Mouse (Mus musculus) hindbrain, embryonic 10.5 days (tissue): ENCODE data around the gene Fuca2. TPM values are rescaled to one million over a fixed set of nuclear protein-coding genes. Genes with fewer than 3 reads are reported as not detected.
"Not testable (repeated sequence)": the region's sequence is repeated elsewhere in the genome, so short reads cannot be mapped to it uniquely, and the experiment has no call there.

ENCODE experiments used
- DNase-seq: peaks from one replicate; pipeline ENCODE4 v3.0.0-alpha.2; 2017; ENCODE audit warnings: low spot score
- H3K27ac ChIP-seq: fragments of 300-500 bp; sonication (generic); 2 replicates; pipeline ENCODE4 v1.5.1; 2016; ENCODE audit warnings: mild to moderate bottlenecking, moderate library complexity
- H3K27me3 ChIP-seq: fragments of 300-500 bp; sonication (generic); 2 replicates; pipeline ENCODE4 v1.6.1; 2016; ENCODE audit warnings: mild to moderate bottlenecking; ENCODE audit not compliant: poor library complexity, insufficient read depth, severe bottlenecking
- H3K36me3 ChIP-seq: fragments of 300-500 bp; sonication (generic); 2 replicates; pipeline ENCODE4 v1.6.1; 2016; ENCODE audit warnings: mild to moderate bottlenecking, moderate library complexity
- H3K4me1 ChIP-seq: fragments of 300-500 bp; sonication (generic); replicated peaks from 2 replicates; pipeline ENCODE4 v1.6.1; 2016; ENCODE audit warnings: mild to moderate bottlenecking
- H3K4me3 ChIP-seq: fragments of 300-500 bp; sonication (generic); 2 replicates; pipeline ENCODE4 v1.5.1; 2016; ENCODE audit warnings: mild to moderate bottlenecking, moderate library complexity
- H3K9me3 ChIP-seq: fragments of 300-500 bp; sonication (generic); 2 replicates; pipeline ENCODE4 v1.6.1; 2016; ENCODE audit warnings: mild to moderate bottlenecking, moderate library complexity
- WGBS: fragments of 180-500 bp; shearing (Covaris S2); methylation state at CpG from one replicate; pipeline ENCODE4 v1.1.7; 2016; 5-methylcytosine and 5-hydroxymethylcytosine counted together
- polyA plus RNA-seq: library from polyadenylated mRNA; unstranded; fragments of >200 nt; fragmentation: Nextera tagmentation; extraction: Ambion mirVana; gene quantifications from 2 replicates; pipeline ENCODE4 v1.2.1, GENCODE M21; 2016

The Fuca2 gene
- polyA plus RNA-seq, 1 experiment from 2014 or later = 23.4 TPM

DNA sequence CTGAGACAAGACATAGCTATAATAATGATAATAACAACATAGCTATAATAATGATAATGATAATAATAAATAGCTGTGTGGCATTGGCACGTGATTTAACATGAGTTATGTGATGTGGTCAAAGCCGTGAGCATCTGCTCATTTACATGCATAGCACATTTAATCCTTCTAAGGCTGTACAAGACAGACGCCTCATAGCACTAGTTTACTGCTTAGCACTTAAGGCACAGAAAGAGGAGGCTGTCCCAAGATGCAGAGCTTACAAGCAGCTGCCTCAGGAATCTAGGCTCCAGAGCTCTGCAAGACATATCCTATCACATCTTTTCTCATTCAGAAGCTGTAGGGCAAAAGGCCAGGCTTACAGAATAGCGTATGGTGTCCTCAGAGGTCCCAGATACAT, 13.4 kb upstream of the Fuca2 start:
- H3K27me3 ChIP-seq = no peaks in the 10 kb centered on the region
- H3K4me3 ChIP-seq = no peak overlapping the region
- no peaks in the 10 kb centered on the region for H3K36me3 ChIP-seq
- 80% methylated on average over 4 of the region's 4 CpGs for WGBS
- DNase-seq = no peak
- H3K9me3 ChIP-seq = no peaks in the 10 kb centered on the region
- no peaks in the 10 kb centered on the region for H3K4me1 ChIP-seq
- H3K27ac ChIP-seq = no peak overlapping the region

- WGBS = 86% methylated on average over 6 of the region's 6 CpGs
- Histone ChIP-seq H3K9me3 (no peaks in the 10 kb centered on the region), H3K4me1 (no peaks in the 10 kb centered on the region), H3K36me3 (no peaks in the 10 kb centered on the region), H3K27ac (no peak overlapping the region), H3K27me3 (no peaks in the 10 kb centered on the region), H3K4me3 (no peak overlapping the region)
- no peak for DNase-seq
Observed at GRCm38 (mm10) chr10:13489671-13490070, 9.7 kb upstream of the Fuca2 start.

DNA sequence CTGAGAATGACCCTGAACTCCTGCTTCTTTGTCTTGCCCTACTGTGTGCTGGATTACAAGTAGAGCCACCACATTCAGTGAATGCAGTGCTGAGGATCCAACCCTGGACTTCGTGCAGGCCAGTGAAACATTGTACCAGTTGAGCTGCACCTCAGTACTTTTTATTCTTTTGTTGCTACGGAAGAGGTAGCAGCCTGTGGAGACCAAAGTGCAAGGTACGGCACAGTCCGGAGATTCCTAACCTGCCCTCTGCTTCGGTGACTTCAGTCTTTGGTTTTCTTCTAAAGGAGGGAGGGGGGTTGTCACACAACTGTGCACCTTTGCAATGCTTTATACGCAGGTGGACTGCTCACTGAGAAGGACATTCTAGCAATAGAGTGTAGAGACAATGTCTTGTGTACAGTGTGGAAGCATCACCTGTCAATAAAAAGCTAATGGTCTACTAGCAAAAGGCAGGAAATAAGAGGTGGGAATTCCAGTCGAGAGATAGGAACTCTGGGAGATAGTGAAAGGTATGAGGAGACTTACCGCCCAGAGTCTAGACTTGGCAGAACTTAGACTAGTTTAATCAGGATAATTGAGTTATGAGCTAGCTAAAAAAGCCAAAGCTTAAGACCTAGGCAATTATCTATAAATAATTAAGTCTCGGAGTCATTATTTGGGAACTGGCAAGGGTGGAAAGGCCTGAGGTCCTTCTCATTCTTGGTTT, 5.2 kb upstream of the Fuca2 start:
- no peaks in the 10 kb centered on the region for H3K9me3 ChIP-seq
- H3K4me3 ChIP-seq = no peak overlapping the region
- no peak for DNase-seq
- H3K27me3 ChIP-seq = peaks cover under 1% of the 10 kb centered on the region
- no peaks in the 10 kb centered on the region for H3K4me1 ChIP-seq
- WGBS = 89% methylated on average over 9 of the region's 9 CpGs
- no peak overlapping the region for H3K27ac ChIP-seq
- H3K36me3 ChIP-seq = no peaks in the 10 kb centered on the region

- Histone ChIP-seq H3K27ac (no peak overlapping the region), H3K27me3 (peaks cover 4% of the 10 kb centered on the region), H3K36me3 (no peaks in the 10 kb centered on the region), H3K4me1 (peaks cover 10% of the 10 kb centered on the region; the same call in 1 of the 2 replicates), H3K4me3 (no peak overlapping the region), H3K9me3 (no peaks in the 10 kb centered on the region)
- 93% methylated on average over 3 of the region's 3 CpGs for WGBS
- DNase-seq = no peak
Observed at GRCm38 (mm10) chr10:13496315-13496714, 3.0 kb upstream of the Fuca2 start.

DNA sequence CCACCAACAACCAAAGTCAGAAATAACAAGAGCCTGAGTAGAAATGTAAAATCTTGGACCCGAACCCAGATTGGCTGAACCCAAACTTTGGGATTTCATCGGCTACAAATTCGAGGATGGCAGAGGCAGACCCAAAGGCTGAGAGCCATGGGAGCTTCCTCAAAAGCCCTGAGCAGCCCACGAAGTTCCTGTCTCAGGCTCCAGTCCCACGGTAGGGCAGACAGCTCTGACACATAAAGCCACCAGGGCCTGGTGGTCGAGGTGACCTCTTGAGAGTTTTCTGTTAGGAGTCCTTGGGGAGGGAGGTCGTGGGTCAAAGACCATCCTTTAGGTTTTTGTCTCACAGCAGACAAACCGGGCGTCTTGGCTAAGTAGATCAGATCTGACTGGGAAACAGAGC, 1.1 kb downstream of the Fuca2 start:
- DNase-seq = no peak
- WGBS = 43% methylated on average over 9 of the region's 9 CpGs
- Histone ChIP-seq H3K36me3 (0 out of 2 replicates have a peak, but pooled peaks cover 4% of the 10 kb centered on the region), H3K4me1 (peaks cover 13% of the 10 kb centered on the region; the same call in 1 of the 2 replicates), H3K4me3 (peak overlapping the region; percentile 68), H3K27me3 (peaks cover 4% of the 10 kb centered on the region), H3K9me3 (no peaks in the 10 kb centered on the region), H3K27ac (peak overlapping the region; percentile 83)

DNA sequence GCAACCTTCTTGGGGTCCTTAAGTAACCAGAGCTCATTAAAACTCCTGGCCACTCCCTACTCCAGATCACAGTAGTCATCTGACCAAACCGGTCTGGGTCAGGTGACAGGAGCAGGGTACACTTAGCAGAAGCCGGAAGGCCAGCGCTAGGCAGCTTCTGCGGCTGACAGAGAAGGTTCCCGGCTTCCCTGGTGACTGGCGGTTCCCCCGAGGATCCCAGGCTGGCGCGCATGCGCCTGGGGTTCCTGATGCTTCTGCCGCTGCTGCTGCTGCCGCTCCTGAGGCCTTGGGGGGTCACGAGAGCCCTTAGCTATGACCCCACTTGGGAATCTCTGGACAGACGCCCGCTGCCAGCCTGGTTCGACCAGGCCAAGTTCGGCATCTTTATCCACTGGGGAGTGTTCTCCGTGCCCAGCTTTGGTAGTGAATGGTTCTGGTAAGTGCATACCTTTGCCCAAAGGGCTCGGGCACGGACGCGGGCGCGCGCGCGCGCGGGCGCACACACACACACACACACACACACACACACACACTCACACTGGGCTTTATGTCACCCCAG, 1.7 kb downstream of the Fuca2 start:
- H3K9me3 ChIP-seq = no peaks in the 10 kb centered on the region
- WGBS = under 1% methylated on average over 30 of the region's 30 CpGs
- peak overlapping the region; percentile 68 for H3K4me3 ChIP-seq
- 0 out of 2 replicates have a peak, but pooled peaks cover 4% of the 10 kb centered on the region for H3K36me3 ChIP-seq
- H3K4me1 ChIP-seq = peaks cover 13% of the 10 kb centered on the region; the same call in 1 of the 2 replicates
- DNase-seq = peak; percentile 84
- H3K27ac ChIP-seq = peak overlapping the region; percentile 83
- peaks cover 4% of the 10 kb centered on the region for H3K27me3 ChIP-seq

DNA sequence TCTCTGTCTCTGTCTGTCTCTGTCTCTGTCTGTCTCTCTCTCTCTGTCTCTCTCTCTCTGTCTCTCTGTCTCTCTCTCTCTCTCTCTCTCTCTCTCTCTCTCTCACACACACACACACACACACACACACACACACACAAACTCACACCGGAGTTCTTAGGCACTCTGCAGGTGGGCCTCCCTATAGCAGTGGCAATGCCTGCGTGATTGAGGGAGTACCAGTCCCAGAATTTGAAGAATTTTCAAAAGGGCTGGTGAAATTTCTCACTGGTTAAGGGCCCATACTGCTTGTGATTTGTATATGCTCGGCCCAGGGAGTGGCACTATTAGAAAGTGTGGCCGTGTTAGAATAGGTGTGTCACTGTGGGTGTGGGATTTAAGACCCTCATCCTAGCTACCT, 2.2 kb downstream of the Fuca2 start:
- H3K27me3 ChIP-seq, DNase-seq, H3K9me3 ChIP-seq, H3K36me3 ChIP-seq: not testable (repeated sequence)
- H3K4me3 ChIP-seq = peak overlapping the region; percentile 68
- 60% methylated on average over 4 of the region's 4 CpGs for WGBS
- H3K4me1 ChIP-seq = peaks cover 13% of the 10 kb centered on the region; the same call in 1 of the 2 replicates
- peak overlapping the region; percentile 83; the same call in 1 of the 2 replicates for H3K27ac ChIP-seq

- WGBS = 89% methylated on average over 8 of the region's 8 CpGs
- H3K4me3 ChIP-seq = no peak overlapping the region
Observed at GRCm38 (mm10) chr10:13502371-13502770, 3.0 kb downstream of the Fuca2 start.

DNA sequence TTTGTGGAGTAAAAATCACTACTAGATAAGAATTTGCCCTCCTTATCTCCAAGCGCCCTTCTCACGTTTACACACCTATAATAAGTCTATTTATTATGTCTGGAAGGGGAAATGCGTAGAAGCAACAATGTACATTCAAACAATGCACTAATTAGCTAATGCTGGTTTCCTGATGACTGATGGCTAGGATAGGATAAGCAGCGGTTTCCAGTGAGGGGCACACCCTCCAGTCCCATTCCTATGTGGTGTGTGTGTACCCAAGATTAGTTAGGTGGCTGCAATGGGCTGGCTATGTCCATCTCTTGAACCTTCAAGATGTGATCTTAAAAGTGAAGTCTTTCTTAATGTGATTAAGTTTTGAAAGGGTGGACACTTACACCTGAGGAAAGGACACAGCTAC, 22.5 kb downstream of the Fuca2 start:
- WGBS = 90% methylated on average over 4 of the region's 4 CpGs
- DNase-seq = no peak
- H3K9me3 ChIP-seq = no peaks in the 10 kb centered on the region
- H3K27me3 ChIP-seq = no peaks in the 10 kb centered on the region
- no peak overlapping the region for H3K27ac ChIP-seq
- no peak overlapping the region for H3K4me3 ChIP-seq
- H3K36me3 ChIP-seq = peaks cover 2% of the 10 kb centered on the region; the same call in 1 of the 2 replicates
- no peaks in the 10 kb centered on the region for H3K4me1 ChIP-seq

More at GRCm38 (mm10) chr10:13502371-13502770, 3.0 kb downstream of the Fuca2 start:
- Histone ChIP-seq H3K36me3 (0 out of 2 replicates have a peak, but pooled peaks cover 4% of the 10 kb centered on the region), H3K4me1 (peaks cover 13% of the 10 kb centered on the region; the same call in 1 of the 2 replicates), H3K27ac (no peak overlapping the region), H3K27me3 (peaks cover 4% of the 10 kb centered on the region), H3K9me3 (no peaks in the 10 kb centered on the region)
- no peak for DNase-seq

DNA sequence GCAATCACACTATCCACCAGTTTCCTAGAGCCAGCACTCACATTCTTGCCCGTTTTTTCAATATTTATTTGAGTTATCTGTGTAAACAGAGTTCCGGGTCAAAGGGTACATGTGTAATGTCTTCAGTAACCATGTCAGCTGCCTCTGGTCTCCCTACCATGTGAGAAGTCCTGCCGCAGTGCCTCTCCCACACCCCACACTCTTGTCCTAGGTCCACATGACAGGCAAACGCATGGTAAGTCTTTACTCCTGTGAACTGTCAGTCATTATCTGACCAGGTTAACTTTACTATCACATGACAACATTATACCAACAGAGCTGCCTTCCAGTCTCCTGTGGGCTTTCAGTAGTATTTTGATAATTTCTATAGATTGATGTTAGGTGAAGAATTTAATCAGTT, 28.8 kb downstream of the Fuca2 start:
- Histone ChIP-seq H3K36me3 (peaks cover 41% of the 10 kb centered on the region), H3K27ac (no peak overlapping the region), H3K4me1 (no peaks in the 10 kb centered on the region), H3K4me3 (no peak overlapping the region), H3K27me3 (no peaks in the 10 kb centered on the region), H3K9me3 (no peaks in the 10 kb centered on the region)
- 86% methylated on average over 4 of the region's 4 CpGs for WGBS
- DNase-seq = no peak

DNA sequence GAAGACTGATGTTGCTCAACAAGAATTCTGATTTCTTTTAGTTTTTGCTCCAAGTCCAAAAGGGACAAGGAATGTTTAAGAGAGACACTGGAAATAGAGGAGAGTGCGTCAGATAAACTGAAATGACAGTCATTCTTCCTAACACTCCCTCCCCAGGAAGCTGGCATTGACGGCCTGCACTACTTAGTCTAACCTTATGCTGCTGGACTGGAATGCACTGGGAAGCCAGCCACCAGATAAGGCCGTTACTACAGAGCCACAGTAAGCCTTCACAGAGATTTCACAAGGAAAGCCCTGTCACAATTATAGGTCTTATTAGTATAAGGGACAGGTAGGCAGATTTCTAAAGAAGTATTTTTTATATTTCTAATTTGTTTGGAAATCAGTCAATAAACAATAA, 35.4 kb downstream of the Fuca2 start:
- Histone ChIP-seq H3K9me3 (no peaks in the 10 kb centered on the region), H3K27ac (no peak overlapping the region), H3K4me1 (no peaks in the 10 kb centered on the region), H3K4me3 (no peak overlapping the region), H3K36me3 (peaks cover 58% of the 10 kb centered on the region), H3K27me3 (no peaks in the 10 kb centered on the region)
- WGBS = 91% methylated on average over 3 of the region's 3 CpGs
- no peak for DNase-seq

DNA sequence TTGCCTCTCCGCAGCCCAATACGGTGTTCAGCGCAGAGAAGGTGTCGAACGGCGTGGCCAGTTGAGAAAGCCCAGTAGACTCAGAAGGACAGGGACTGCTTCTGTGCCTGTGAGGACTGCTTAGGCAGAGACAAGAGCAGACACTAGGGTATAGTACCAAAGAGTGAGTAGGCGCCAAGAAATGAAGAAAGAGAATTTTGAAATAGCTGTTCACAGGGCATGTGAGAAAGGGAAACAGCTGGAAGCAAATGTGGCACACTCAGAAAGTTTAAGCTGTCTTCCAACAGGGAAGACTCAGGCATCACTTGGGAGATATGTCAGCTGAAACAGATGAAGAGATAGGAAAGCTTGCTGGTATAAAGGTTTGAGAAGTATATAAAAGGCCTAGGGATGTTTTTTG, 37.4 kb downstream of the Fuca2 start:
- H3K27me3 ChIP-seq = no peaks in the 10 kb centered on the region
- no peak for DNase-seq
- H3K9me3 ChIP-seq = no peaks in the 10 kb centered on the region
- peaks cover 44% of the 10 kb centered on the region for H3K36me3 ChIP-seq
- 96% methylated on average over 7 of the region's 7 CpGs for WGBS
- no peak overlapping the region for H3K27ac ChIP-seq
- H3K4me1 ChIP-seq = no peaks in the 10 kb centered on the region
- H3K4me3 ChIP-seq = no peak overlapping the region

DNA sequence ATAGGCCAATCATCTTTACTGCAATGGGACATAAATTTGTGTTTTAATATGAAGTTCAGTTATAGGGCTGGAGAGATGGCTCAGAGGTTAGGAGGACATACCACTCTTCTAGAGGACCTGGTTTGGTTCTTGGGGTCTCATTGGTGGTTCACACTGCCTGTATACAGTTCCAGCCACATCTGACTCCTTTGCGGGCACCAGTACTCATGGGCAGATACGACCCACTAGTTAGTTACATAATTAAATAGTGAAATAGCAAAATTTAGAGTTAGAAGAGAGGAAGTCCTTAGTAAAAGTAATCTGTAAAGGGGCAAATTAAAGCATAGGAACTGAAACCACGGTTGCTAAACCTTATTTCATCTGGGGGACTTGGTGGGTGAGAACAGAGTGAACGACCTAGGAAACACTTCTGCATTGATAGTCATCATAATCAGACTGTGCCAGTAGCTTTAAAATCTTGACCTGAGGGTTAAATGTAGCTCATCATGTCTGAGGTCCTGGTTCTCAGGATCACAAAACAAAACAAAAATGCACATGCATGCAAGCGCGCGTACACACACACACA, 40.5 kb downstream of the Fuca2 start:
- DNase-seq = no peak

More for the DNA sequence above, 40.5 kb downstream of the Fuca2 start:
- Histone ChIP-seq H3K9me3 (no peaks in the 10 kb centered on the region), H3K27me3 (no peaks in the 10 kb centered on the region), H3K27ac (no peak overlapping the region), H3K4me3 (no peak overlapping the region), H3K4me1 (no peaks in the 10 kb centered on the region), H3K36me3 (peaks cover 27% of the 10 kb centered on the region)
- 91% methylated on average over 7 of the region's 7 CpGs for WGBS
